Mouse (Mus musculus) liver, adult 2 months (tissue): ENCODE results near the gene Dalrd3. TPM values are rescaled to one million over a fixed set of nuclear protein-coding genes. Genes with fewer than 3 reads are reported as not detected.

Experiments
- DNase-seq: peaks from one replicate; pipeline ENCODE4 v3.0.0-alpha.2; 2011; ENCODE audit warnings: low read depth, low spot score; ENCODE audit errors: extremely low read depth
- H3K27ac ChIP-seq: fragments of 200-500 bp; replicated peaks from 2 replicates; pipeline ENCODE4 v1.5.1; 2012; ENCODE audit warnings: low read depth, mild to moderate bottlenecking, control low read depth, inconsistent platforms, low read length; ENCODE audit not compliant: insufficient read depth
- H3K27me3 ChIP-seq: fragments of 200-500 bp; 2 replicates; pipeline ENCODE4 v1.6.1; 2012; ENCODE audit warnings: mild to moderate bottlenecking, moderate library complexity, low read length, inconsistent platforms; ENCODE audit not compliant: control insufficient read depth, insufficient read depth
- H3K36me3 ChIP-seq: fragments of 200-500 bp; 2 replicates; pipeline ENCODE4 v1.6.1; 2012; ENCODE audit warnings: low read length, inconsistent platforms; ENCODE audit not compliant: control insufficient read depth, insufficient read depth
- H3K4me1 ChIP-seq: fragments of 200-500 bp; 2 replicates; pipeline ENCODE4 v1.6.1; 2011; ENCODE audit warnings: low read length; ENCODE audit not compliant: control insufficient read depth, insufficient read depth
- H3K4me3 ChIP-seq: fragments of 200-500 bp; 2 replicates; pipeline ENCODE4 v1.5.1; 2011; ENCODE audit warnings: low read depth, mild to moderate bottlenecking, control low read depth, low read length, moderate library complexity; ENCODE audit not compliant: insufficient read depth
- H3K79me2 ChIP-seq: fragments of 200-500 bp; 2 replicates; pipeline ENCODE4 v1.6.1; 2012; ENCODE audit warnings: inconsistent platforms, mild to moderate bottlenecking, low read length, moderate library complexity; ENCODE audit not compliant: control insufficient read depth, insufficient read depth
- H3K9ac ChIP-seq: fragments of 200-500 bp; 2 replicates; pipeline ENCODE4 v1.6.1; 2012; ENCODE audit warnings: low read depth, mild to moderate bottlenecking, control low read depth, inconsistent platforms, low read length
- CTCF ChIP-seq: fragments of 200-500 bp; IDR thresholded peaks from 2 replicates; pipeline ENCODE4 v1.5.1; 2011; ENCODE audit warnings: low read depth, low read length, control low read depth
- POLR2A ChIP-seq: fragments of 200-500 bp; IDR thresholded peaks from 2 replicates; pipeline ENCODE4 v1.6.1; 2011; ENCODE audit warnings: low read length, control low read depth; ENCODE audit not compliant: insufficient read depth; ENCODE audit errors: extremely low read depth
- WGBS: fragments of 180-500 bp; shearing (Covaris S2); methylation state at CpG from one replicate; pipeline ENCODE4 v1.1.7; 2018; 5-methylcytosine and 5-hydroxymethylcytosine counted together
- polyA plus RNA-seq: library from polyadenylated mRNA; depleted of rRNA; stranded (reverse); fragments of >200 nt; gene quantifications from 2 replicates; pipeline ENCODE4 v1.2.3, GENCODE M21; 2012
- total RNA-seq: library from RNA; depleted of rRNA; stranded (reverse); fragments of >200 nt; gene quantifications from 2 replicates; pipeline ENCODE4 v1.2.3, GENCODE M21; 2014

Gene Dalrd3
- total and polyA plus RNA-seq, 2 experiments: 32.8 to 130 TPM

- H3K36me3 ChIP-seq: peaks cover 13% of the 10 kb centered on the region
- peaks cover 8% of the 10 kb centered on the region; the same call in 1 of the 2 replicates for H3K79me2 ChIP-seq
- TF ChIP-seq POLR2A (no peak), CTCF (no peak)
- H3K27ac ChIP-seq: no peak overlapping the region
- H3K27me3 ChIP-seq: no peaks in the 10 kb centered on the region
- H3K4me1 ChIP-seq: peaks cover 9% of the 10 kb centered on the region
- WGBS: 92% methylated on average over 8 of the region's 8 CpGs
- no peak overlapping the region for H3K9ac ChIP-seq
- H3K4me3 ChIP-seq: no peak overlapping the region
- no peak for DNase-seq
Observed at GRCm38 (mm10) chr9:108563671-108564070, 6.0 kb upstream of the Dalrd3 start.

GRCm38 (mm10) chr9:108564131-108564530 lies 5.6 kb upstream of the Dalrd3 start:
- H3K79me2 ChIP-seq: peaks cover 8% of the 10 kb centered on the region; the same call in 1 of the 2 replicates
- 82% methylated on average over 7 of the region's 7 CpGs for WGBS
- H3K4me3 ChIP-seq: no peak overlapping the region

GRCm38 (mm10) chr9:108565881-108566814 lies 3.5 kb upstream of the Dalrd3 start:
- WGBS: 15% methylated on average over 35 of the region's 35 CpGs
- Histone ChIP-seq H3K79me2 (peaks cover 4% of the 10 kb centered on the region; the same call in 1 of the 2 replicates), H3K4me1 (peaks cover 12% of the 10 kb centered on the region), H3K9ac (peak overlapping the region; percentile 82), H3K36me3 (peaks cover 4% of the 10 kb centered on the region; the same call in 1 of the 2 replicates), H3K27me3 (no peaks in the 10 kb centered on the region), H3K4me3 (peak overlapping the region; percentile 73), H3K27ac (peak overlapping the region; percentile 54)
- TF ChIP-seq CTCF: no peak
- no peak for TF ChIP-seq POLR2A
- no peak for DNase-seq

More at GRCm38 (mm10) chr9:108564131-108564530, 5.6 kb upstream of the Dalrd3 start:
- no peak overlapping the region for H3K9ac ChIP-seq
- peaks cover 8% of the 10 kb centered on the region for H3K36me3 ChIP-seq
- TF ChIP-seq POLR2A (no peak), CTCF (no peak)
- no peaks in the 10 kb centered on the region for H3K27me3 ChIP-seq
- DNase-seq: no peak
- H3K4me1 ChIP-seq: peaks cover 10% of the 10 kb centered on the region
- no peak overlapping the region for H3K27ac ChIP-seq

GRCm38 (mm10) chr9:108566815-108567776 lies 2.6 kb upstream of the Dalrd3 start, which contains the start of gene Ndufaf3:
TSS of gene Ndufaf3 (minus strand) at chr9:108567434.
- Histone ChIP-seq H3K9ac (peak within 1 kb of the TSS; percentile 82), H3K36me3 (peaks cover 2% of the 10 kb centered on the region; the same call in 1 of the 2 replicates), H3K4me3 (peak within 1 kb of the TSS; percentile 73), H3K79me2 (no peaks in the 10 kb centered on the region), H3K27ac (peak within 1 kb of the TSS; percentile 75), H3K4me1 (peaks cover 12% of the 10 kb centered on the region), H3K27me3 (no peaks in the 10 kb centered on the region)
- peak; percentile 90 for DNase-seq
- peak; percentile 100 for TF ChIP-seq POLR2A
- peak; percentile 93 for TF ChIP-seq CTCF
- WGBS: under 1% methylated on average over 72 of the region's 73 CpGs

GRCm38 (mm10) chr9:108567931-108568419 lies 1.7 kb upstream of the Dalrd3 start:
- WGBS: 3% methylated on average over 18 of the region's 18 CpGs
- peak overlapping the region; percentile 65 for H3K27ac ChIP-seq
- H3K4me3 ChIP-seq: peak overlapping the region; percentile 73
- H3K27me3 ChIP-seq: no peaks in the 10 kb centered on the region
- no peak for TF ChIP-seq POLR2A
- no peak for TF ChIP-seq CTCF
- no peaks in the 10 kb centered on the region for H3K79me2 ChIP-seq
- H3K36me3 ChIP-seq: peaks cover 4% of the 10 kb centered on the region; the same call in 1 of the 2 replicates
- no peak for DNase-seq
- peaks cover 12% of the 10 kb centered on the region for H3K4me1 ChIP-seq
- H3K9ac ChIP-seq: peak overlapping the region; percentile 77
